Mouse (Mus musculus) thymus, postnatal 25 days (tissue): ENCODE measurements around the gene Arrdc3.

ENCODE experiments used
- DNase-seq: peaks from one replicate; pipeline ENCODE4 v3.0.0; 2022

Arrdc3 gene

GRCm38 (mm10) chr13:80921593-80922327 is 38.6 kb downstream of the Arrdc3 start:
- no peak for DNase-seq

DNA sequence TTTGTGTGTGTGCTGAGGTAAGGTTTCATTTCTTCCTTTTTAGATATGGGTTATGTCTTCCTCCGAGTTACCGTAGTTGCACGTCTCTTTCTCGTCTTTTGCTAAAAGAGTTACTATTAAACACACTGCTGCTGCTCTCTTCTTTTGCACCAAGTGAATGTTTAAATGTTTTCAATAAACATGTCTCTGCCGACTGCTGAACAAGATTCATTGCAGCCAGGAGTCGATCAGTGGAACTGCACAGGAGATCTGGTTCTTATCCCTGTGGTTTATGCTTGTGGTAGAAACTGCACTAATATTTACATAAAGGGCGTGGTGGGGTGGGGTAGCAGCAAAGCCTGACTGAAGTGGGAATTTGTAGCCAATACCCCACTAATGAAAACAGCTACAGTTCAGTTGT is 45.0 kb downstream of the Arrdc3 start:
- no peak for DNase-seq

DNA sequence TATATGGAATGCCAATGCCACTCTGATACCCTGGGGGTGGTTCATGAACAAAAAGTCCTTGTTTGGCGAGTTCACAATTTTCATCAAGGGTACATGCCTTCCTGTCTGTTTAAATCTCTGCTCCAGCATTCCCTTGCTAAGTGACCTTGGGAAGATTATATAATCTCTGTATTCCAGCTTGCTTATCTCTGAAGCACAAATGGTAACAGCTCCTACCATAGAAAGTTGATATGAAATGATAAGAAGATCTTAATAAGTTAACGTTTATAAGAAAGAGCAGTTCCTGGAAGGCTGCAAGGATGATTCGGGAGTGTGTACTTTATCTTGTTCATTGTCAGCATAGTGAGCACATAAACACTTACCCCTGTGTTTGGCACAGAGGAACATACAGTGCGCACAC is 46.8 kb downstream of the Arrdc3 start:
- no peak for DNase-seq

DNA sequence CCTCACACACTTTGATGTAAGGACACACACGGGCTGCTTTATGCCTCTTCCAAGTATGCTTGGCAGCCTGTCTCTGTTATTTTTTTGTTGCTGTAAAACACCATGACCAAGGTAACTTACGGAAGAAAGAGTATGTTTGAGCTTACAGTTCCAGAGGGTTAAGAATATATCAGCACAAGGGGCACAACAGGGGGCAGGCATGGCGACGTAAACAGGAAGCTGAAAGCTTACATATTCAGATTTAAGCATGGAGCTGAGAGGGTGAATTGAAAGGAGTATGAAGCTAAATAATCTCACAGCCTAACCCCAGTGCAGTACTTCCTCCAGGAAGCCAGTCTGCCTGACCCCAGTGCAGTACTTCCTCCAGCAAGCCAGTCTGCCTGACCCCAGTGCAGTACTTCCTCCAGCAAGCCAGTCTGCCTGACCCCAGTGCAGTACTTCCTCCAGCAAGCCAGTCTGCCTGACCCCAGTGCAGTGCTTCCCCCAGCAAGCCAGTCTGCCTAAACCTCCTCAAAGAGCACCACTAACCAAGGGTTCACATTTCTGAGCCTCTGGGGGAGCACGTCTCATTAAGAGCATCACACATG is 49.7 kb downstream of the Arrdc3 start:
- no peak for DNase-seq

DNA sequence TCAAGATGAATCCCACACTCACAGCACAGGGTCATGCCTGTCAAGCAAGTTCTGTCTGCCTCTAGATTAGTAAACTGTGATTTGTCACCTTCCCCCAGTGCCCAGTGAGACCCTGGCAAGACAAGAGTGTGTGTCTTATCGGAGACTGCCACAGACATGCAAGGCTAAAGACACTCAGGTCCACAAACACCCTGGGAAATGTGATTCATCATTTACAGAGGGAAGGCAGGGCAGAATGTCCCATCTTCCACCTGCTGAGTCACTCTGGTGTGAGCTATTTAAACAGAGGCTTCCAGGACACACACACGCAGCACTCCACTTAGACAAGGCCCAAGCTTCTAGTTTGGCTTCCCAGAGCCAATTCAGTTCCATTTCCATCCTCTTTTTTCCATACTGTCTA is 53.2 kb downstream of the Arrdc3 start:
- no peak for DNase-seq

DNA sequence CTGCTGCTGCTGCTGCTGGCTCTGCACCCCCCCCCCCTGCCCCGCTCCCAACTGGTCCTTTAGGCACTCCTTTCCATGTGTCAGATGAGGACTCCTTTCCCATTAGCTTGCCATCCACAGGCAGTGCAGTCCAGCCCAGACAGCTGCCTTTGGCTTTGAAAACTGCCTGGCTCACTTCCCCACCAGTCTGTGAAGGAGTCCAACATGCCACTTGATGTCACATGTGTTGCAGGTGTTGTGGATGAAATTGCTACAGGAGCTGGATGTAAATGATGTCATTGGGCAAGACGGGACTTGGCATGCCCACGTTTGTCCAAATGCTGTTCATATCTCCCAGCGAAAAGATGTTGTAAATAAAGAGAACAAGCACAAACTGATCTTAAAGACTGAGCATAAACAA is 56.0 kb downstream of the Arrdc3 start:
- no peak for DNase-seq

DNA sequence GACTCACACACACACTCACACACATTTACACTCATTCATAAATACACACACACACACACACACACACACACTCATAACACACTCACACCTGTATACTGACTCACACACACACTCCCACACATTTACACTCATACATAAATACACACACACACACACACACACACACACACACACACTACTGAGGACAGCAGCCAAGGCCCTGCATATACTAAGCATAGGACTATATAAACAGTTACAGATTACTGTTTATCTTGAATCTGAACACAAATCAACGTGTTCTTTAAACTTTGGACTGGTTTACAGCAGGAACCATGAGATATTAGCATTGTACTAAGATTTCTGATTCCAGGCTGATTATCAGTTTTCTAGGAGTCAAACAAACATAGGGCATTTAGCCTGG is 56.7 kb downstream of the Arrdc3 start:
- DNase-seq: no peak

- DNase-seq: no peak
Measured at GRCm38 (mm10) chr13:80940421-80940820, 57.2 kb downstream of the Arrdc3 start.

GRCm38 (mm10) chr13:80940860-80941630 is 57.9 kb downstream of the Arrdc3 start:
- DNase-seq: peak; percentile 31

DNA sequence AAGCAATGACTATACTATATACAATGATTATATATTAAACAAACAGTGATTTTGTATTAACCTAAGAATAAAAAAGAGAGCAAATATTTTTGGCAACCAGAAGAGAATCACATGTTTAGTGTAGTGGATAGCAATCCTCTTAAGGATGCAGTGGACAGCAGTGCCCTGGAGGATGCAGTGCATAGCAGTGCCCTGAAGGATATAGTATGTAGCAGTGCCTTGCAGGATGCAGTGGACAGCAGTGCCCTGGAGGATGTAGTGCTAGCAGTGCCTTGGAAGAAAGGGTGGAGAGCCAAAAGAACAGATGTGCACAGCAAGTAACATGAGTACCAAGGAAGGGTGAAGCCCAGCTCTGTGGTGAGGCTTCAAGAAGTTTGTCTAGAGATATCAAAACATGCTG is 61.3 kb downstream of the Arrdc3 start:
- no peak for DNase-seq
